Mouse (Mus musculus) R1 (cell line): Measurements from ENCODE around the gene Tmem171.

ENCODE experiments used
- DNase-seq: peaks from one replicate; pipeline ENCODE4 v3.0.0-alpha.2; 2018; ENCODE audit warnings: low read depth, low spot score

Gene Tmem171

GRCm38 (mm10) chr13:98694773-98695314 is at the start of gene Tmem171:
TSS of gene Tmem171 (minus strand) at chr13:98694834.
- no peak for DNase-seq

- no peak for DNase-seq
These were observed 49.2 kb upstream of the Tmem171 start for GRCm38 (mm10) chr13:98743829-98744228.

GRCm38 (mm10) chr13:98743214-98743613 is 48.6 kb upstream of the Tmem171 start:
- no peak for DNase-seq

- no peak for DNase-seq
These were observed 43.6 kb upstream of the Tmem171 start for GRCm38 (mm10) chr13:98738213-98738612.

- DNase-seq = no peak
These were observed 38.7 kb upstream of the Tmem171 start for GRCm38 (mm10) chr13:98733292-98733691.

GRCm38 (mm10) chr13:98729271-98730062 is 34.8 kb upstream of the Tmem171 start:
- no peak for DNase-seq

- DNase-seq = peak; percentile 66
These were observed 31.9 kb upstream of the Tmem171 start for GRCm38 (mm10) chr13:98726494-98726893.

GRCm38 (mm10) chr13:98723430-98723829 is 28.8 kb upstream of the Tmem171 start:
- no peak for DNase-seq

- DNase-seq = peak; percentile 95
These were observed 27.7 kb upstream of the Tmem171 start for GRCm38 (mm10) chr13:98722296-98722695.

GRCm38 (mm10) chr13:98716176-98716575 is 21.5 kb upstream of the Tmem171 start:
- DNase-seq = no peak

GRCm38 (mm10) chr13:98715443-98715990 is 20.9 kb upstream of the Tmem171 start:
- DNase-seq = no peak

GRCm38 (mm10) chr13:98710655-98711054 is 16.0 kb upstream of the Tmem171 start:
- no peak for DNase-seq

- no peak for DNase-seq
These were observed 15.6 kb upstream of the Tmem171 start for GRCm38 (mm10) chr13:98710236-98710635.

GRCm38 (mm10) chr13:98705501-98705900 is 10.9 kb upstream of the Tmem171 start:
- no peak for DNase-seq

- no peak for DNase-seq
These were observed 9.2 kb upstream of the Tmem171 start for GRCm38 (mm10) chr13:98703786-98704185.

GRCm38 (mm10) chr13:98702361-98702760 is 7.7 kb upstream of the Tmem171 start:
- no peak for DNase-seq

GRCm38 (mm10) chr13:98701309-98701675 is 6.7 kb upstream of the Tmem171 start:
- DNase-seq = no peak

- no peak for DNase-seq
These were observed 6.2 kb upstream of the Tmem171 start for GRCm38 (mm10) chr13:98700661-98701308.

- DNase-seq = no peak
These were observed 5.4 kb upstream of the Tmem171 start for GRCm38 (mm10) chr13:98699982-98700540.

GRCm38 (mm10) chr13:98699051-98699744 is 4.6 kb upstream of the Tmem171 start:
- no peak for DNase-seq

GRCm38 (mm10) chr13:98696716-98697115 is 2.1 kb upstream of the Tmem171 start:
- DNase-seq = no peak

- DNase-seq = no peak
These were observed 912 bp upstream of the Tmem171 start for GRCm38 (mm10) chr13:98695546-98695945.
